Mouse (Mus musculus) small intestine, adult 2 months (tissue): ENCODE measurements around the gene Map4k3. TPM values are rescaled to one million over a fixed set of nuclear protein-coding genes. Genes with fewer than 3 reads are reported as not detected.
"Not testable (repeated sequence)": the region's sequence is repeated elsewhere in the genome, so short reads cannot be mapped to it uniquely, and the experiment has no call there.

Experiments
- H3K27ac ChIP-seq: fragments of 200-500 bp; 2 replicates; pipeline ENCODE4 v1.5.1; 2012; ENCODE audit warnings: low read depth, low read length, control low read depth, inconsistent platforms; ENCODE audit not compliant: insufficient read depth
- H3K27me3 ChIP-seq: fragments of 200-500 bp; 2 replicates; pipeline ENCODE4 v1.6.1; 2012; ENCODE audit warnings: mild to moderate bottlenecking, moderate library complexity, low read length, inconsistent platforms; ENCODE audit not compliant: control insufficient read depth, insufficient read depth
- H3K36me3 ChIP-seq: fragments of 200-500 bp; 2 replicates; pipeline ENCODE4 v1.6.1; 2012; ENCODE audit warnings: mild to moderate bottlenecking, low read length, control low read depth, inconsistent platforms; ENCODE audit not compliant: control insufficient read depth, insufficient read depth
- H3K4me1 ChIP-seq: fragments of 200-500 bp; 2 replicates; pipeline ENCODE4 v1.6.1; 2012; ENCODE audit warnings: low read length, inconsistent platforms, mixed read lengths; ENCODE audit not compliant: control insufficient read depth, insufficient read depth, insufficient read length
- H3K4me3 ChIP-seq: fragments of 200-500 bp; 2 replicates; pipeline ENCODE4 v1.5.1; 2012; ENCODE audit warnings: low read depth, mild to moderate bottlenecking, control low read depth, inconsistent platforms, low read length, moderate library complexity
- CTCF ChIP-seq: fragments of 200-500 bp; IDR thresholded peaks from 2 replicates; pipeline ENCODE4 v1.5.1; 2012; ENCODE audit warnings: low read depth, mild to moderate bottlenecking, control low read depth, inconsistent platforms, low read length, moderate library complexity, mixed read lengths; ENCODE audit not compliant: insufficient replicate concordance, insufficient read length; ENCODE audit errors: extremely low read depth
- POLR2A ChIP-seq: fragments of 200-500 bp; IDR thresholded peaks from 2 replicates; pipeline ENCODE4 v1.6.1; 2012; ENCODE audit warnings: low read depth, mild to moderate bottlenecking, control low read depth, inconsistent platforms, low read length, moderate library complexity
- WGBS: fragments of 180-500 bp; shearing (Covaris S2); methylation state at CpG from one replicate; pipeline ENCODE4 v1.1.7; 2018; 5-methylcytosine and 5-hydroxymethylcytosine counted together
- polyA plus RNA-seq: library from polyadenylated mRNA; depleted of rRNA; stranded (reverse); fragments of >200 nt; gene quantifications from 2 replicates; pipeline ENCODE4 v1.2.3, GENCODE M21; 2012

The Map4k3 gene
- polyA plus RNA-seq, 1 experiment = 9.4 TPM

DNA sequence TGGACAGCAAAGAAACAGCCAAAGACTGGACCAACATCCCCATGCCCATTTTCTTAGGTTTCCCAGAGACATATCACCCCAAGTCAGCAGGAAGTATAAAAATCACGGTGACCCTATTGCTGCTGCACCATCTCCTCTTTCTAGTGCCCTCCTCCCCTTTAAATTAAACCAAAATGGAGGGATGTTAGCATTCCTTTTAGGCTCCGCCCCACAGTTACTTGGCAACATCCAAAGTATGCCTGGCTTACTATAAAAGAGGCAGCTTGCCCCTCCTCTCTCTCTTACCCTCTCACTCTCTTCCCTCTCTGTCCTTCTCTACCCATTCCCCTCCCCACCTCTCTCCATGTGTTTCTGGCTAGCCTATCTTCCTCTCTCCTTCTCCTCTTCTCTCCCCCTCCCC, 159.8 kb downstream of the Map4k3 start:
- H3K4me3 ChIP-seq = no peak overlapping the region
- no peaks in the 10 kb centered on the region for H3K4me1 ChIP-seq
- 84% methylated on average over 2 of the region's 2 CpGs for WGBS
- peaks cover 2% of the 10 kb centered on the region; the same call in 1 of the 2 replicates for H3K36me3 ChIP-seq
- no peak overlapping the region for H3K27ac ChIP-seq
- no peaks in the 10 kb centered on the region for H3K27me3 ChIP-seq
- TF ChIP-seq CTCF (no peak), POLR2A (no peak)

DNA sequence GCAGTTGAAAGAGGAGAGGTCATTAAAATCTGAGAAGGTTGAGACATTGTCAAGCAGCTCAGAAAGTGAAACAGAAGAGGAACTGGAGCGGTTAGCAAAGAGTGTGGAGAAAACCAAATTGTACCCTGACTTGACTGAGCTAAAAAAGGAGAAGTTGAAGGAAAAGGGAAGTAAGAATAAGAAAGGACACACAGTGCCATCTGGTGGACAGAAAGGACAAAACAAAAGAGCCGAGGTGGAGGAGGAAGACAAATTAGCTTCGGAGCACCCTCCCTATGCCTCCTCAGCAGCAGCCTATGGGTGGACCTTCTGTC, 163.7 kb downstream of the Map4k3 start:
- H3K27ac ChIP-seq = peak overlapping the region; percentile 84
- H3K27me3 ChIP-seq = no peaks in the 10 kb centered on the region
- TF ChIP-seq CTCF (peak; percentile 9; the same call in 1 of the 2 replicates), POLR2A (no peak)
- H3K36me3 ChIP-seq = peaks cover 2% of the 10 kb centered on the region; the same call in 1 of the 2 replicates
- H3K4me3 ChIP-seq = peak overlapping the region; percentile 57
- H3K4me1 ChIP-seq = no peaks in the 10 kb centered on the region; the same call in 1 of the 2 replicates
- WGBS = 62% methylated on average over 3 of the region's 3 CpGs

DNA sequence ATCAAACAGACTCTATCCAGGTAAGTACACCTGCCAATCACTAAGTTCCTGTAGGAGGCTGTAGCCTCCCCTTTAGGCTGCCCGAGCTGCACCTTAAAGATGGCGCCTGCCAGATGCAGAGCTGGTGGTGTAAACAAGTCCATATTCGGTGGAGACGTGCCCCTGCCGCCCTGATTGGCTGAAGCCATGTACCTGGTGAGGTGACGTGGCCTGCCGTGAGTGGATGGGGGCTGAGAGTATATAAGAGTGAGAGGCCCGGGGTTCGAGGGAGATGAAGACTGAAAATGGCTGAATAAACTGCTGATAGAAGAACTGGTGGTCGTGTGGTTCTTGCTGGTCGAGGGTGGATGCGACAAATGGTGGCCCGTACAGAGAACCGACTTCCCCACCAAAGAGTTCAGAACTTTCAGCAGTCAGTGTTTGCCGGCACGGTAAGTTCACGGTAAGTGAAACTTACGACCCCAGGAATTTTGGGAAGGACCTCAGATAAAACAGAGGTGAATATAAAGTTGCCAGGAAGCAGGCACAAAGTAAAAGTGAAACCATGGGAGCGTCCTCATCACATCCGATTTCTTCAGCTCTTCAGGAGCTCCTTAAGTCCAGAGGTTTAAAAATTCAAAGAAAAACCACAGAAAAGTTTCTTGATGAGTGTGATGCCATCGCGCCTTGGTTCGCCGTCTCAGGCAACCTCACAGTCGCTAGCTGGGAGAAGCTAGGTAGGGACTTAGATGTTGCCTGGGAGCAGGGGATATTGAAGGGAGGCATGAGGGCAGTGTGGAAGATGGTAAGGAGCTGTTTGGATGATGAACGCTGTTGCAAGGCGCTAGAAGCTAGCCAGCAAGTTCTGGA, 164.3 kb downstream of the Map4k3 start:
- peak overlapping the region; percentile 57 for H3K4me3 ChIP-seq
- WGBS = 88% methylated on average over 27 of the region's 27 CpGs
- H3K27me3 ChIP-seq, H3K4me1 ChIP-seq, H3K36me3 ChIP-seq: not testable (repeated sequence)
- peak overlapping the region; percentile 84 for H3K27ac ChIP-seq

DNA sequence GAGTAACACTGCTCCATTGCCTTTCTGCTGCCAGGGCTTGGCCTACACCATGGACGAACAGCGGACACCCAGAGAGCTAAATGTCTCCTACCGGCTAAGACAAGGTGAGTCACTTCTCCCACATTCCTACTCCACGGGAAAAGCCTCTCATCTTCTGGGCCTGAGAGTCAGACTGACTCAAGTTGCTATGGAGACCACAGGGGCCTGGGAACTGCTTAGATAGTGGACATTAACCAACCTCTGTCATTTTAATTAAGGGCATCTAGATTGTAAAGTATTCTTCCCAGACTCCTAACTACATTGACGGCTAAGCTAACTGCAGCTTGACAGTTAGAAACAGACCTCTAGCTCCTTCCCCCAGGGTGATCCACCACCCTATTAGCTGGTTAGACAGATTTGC, 165.5 kb downstream of the Map4k3 start:
- WGBS = 83% methylated on average over 5 of the region's 5 CpGs
- TF ChIP-seq CTCF (no peak), POLR2A (no peak)
- H3K27me3 ChIP-seq = no peaks in the 10 kb centered on the region
- no peak overlapping the region for H3K27ac ChIP-seq
- H3K4me1 ChIP-seq = no peaks in the 10 kb centered on the region; the same call in 1 of the 2 replicates
- no peak overlapping the region for H3K4me3 ChIP-seq
- peaks cover 2% of the 10 kb centered on the region; the same call in 1 of the 2 replicates for H3K36me3 ChIP-seq

DNA sequence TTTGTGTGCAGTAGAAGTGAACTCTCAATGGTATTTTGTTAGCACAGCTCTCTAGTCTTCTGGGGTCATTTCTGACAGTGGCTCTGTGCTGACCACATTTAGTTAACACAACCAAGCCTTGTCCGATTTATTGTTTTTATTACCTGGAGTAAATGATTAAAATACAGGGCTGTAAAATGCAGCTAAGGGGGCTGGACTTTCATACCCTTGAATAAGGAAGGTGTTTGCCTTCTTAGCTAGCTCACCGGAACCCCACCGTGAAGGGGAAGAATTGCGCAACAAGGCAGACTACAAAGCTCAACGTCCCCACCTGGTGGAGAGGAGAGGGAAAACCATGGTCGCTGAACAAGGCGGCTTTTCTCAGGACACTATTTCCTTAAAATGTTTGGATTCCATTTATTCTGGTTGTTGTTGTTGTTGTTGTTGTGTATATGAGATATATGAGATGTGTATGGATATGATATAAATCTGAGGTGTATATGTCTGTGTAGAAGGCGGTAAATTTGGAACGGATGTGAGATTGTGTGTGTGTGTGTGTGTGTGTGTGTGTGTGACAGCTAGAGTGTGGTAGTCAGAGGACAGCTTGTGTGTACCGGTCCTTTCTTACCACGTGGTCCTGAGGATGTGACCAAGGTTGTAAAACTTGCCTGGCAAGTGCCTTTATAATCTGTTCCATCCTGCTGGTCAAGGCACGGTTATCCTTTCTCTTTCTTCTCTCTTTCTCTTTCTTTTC, 167.4 kb downstream of the Map4k3 start:
- Histone ChIP-seq H3K4me1 (no peaks in the 10 kb centered on the region; the same call in 1 of the 2 replicates), H3K27me3 (no peaks in the 10 kb centered on the region), H3K36me3 (peaks cover 2% of the 10 kb centered on the region; the same call in 1 of the 2 replicates), H3K27ac (no peak overlapping the region), H3K4me3 (no peak overlapping the region)
- WGBS = 9% methylated on average over 12 of the region's 12 CpGs
- TF ChIP-seq CTCF = peak; percentile 98; the same call in 1 of the 2 replicates
- no peak for TF ChIP-seq POLR2A

DNA sequence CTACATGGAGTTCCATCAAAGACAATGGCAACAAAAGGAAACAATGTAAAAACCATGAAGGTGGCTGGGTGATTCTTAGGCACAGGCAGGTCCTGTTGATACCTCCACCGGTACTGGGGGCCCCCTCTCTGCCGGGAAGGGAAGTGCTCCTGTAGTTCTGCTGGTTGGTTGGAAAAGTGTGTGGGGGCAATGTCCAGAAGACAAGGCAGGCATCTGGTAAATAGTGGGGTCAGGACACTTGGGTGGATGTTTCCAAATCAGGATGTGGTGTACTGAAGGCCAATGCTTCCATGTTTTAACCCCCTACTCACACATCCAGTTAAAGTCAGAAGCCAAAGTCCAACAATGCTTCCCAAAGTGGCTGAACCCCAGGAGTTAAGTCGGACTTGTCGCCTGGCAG, 168.5 kb downstream of the Map4k3 start:
- 28% methylated on average over 4 of the region's 4 CpGs for WGBS
- Histone ChIP-seq H3K27ac (no peak overlapping the region), H3K27me3 (no peaks in the 10 kb centered on the region), H3K36me3 (no peaks in the 10 kb centered on the region), H3K4me1 (no peaks in the 10 kb centered on the region; the same call in 1 of the 2 replicates), H3K4me3 (no peak overlapping the region)
- TF ChIP-seq CTCF (peak; percentile 43; the same call in 1 of the 2 replicates), POLR2A (no peak)

DNA sequence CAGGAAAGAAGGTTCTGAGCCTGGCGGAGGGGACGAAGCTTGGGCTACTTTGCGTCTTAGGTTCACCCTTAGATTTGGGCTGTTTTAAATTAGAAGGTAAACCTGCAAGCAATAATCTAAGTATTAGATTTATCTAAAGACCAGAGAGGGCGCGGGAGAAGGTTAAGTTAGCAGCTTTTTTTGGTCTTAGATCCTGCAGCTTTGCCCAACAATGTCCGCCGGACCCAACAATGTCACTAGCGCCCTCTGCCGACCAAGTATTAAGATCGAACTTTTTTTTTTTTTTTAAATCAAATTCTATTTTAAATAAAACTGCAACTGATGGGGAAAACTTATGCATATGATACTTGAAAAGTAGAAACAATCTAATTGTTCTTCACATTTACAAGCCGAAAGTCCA, 169.2 kb downstream of the Map4k3 start:
- Histone ChIP-seq H3K27ac (no peak overlapping the region), H3K27me3 (no peaks in the 10 kb centered on the region), H3K36me3 (no peaks in the 10 kb centered on the region), H3K4me1 (no peaks in the 10 kb centered on the region; the same call in 1 of the 2 replicates), H3K4me3 (no peak overlapping the region)
- TF ChIP-seq POLR2A (no peak), CTCF (peak; percentile 74; the same call in 1 of the 2 replicates)
- 32% methylated on average over 11 of the region's 11 CpGs for WGBS
